Mouse (Mus musculus): ENCODE results near the gene Tm4sf20. TPM values are rescaled to one million over a fixed set of nuclear protein-coding genes. Genes with fewer than 3 reads are reported as not detected.

Tm4sf20 gene
- polyA plus RNA-seq, 1 experiment: not detected

GRCm38 (mm10) chr1:82717816-82718512 lies 50.3 kb downstream of the Tm4sf20 start:
- H3K36me3 ChIP-seq (ENCODE audit: control insufficient read depth, insufficient read depth, low read length): peaks cover 13% of the 10 kb centered on the region
- no peak overlapping the region for H3K27ac ChIP-seq (ENCODE audit: insufficient read depth, low read depth, low read length)
- WGBS: 75% methylated on average over 9 of the region's 9 CpGs
- H3K4me3 ChIP-seq (ENCODE audit: insufficient read depth, low read depth, low read length): no peak overlapping the region
- no peak for DNase-seq
- H3K4me1 ChIP-seq (ENCODE audit: control insufficient read depth, insufficient read depth, low read length): no peaks in the 10 kb centered on the region
- H3K27me3 ChIP-seq (replicated peaks; ENCODE audit: control insufficient read depth, insufficient read depth, low read length): no peaks in the 10 kb centered on the region
- no peak for TF ChIP-seq CTCF (conservative IDR thresholded peaks at IDR 0.05; ENCODE audit: insufficient read depth, insufficient read length, low read depth, low read length)
- no peak for TF ChIP-seq POLR2A (IDR thresholded peaks at IDR 0.05; ENCODE audit: low read depth, low read length)

Other genes with a start within 250 kb of the Tm4sf20 start
- 29.4 and 32.7 TPM in 2 replicates for gene Col4a4, start 181.6 kb downstream of the Tm4sf20 start, polyA plus RNA-seq (2012; rRNA removed)
- gene Col4a3, start 181.5 kb downstream of the Tm4sf20 start, polyA plus RNA-seq (2012; rRNA removed): 57.7 and 78.6 TPM in 2 replicates
- 59.7 and 68.4 TPM in 2 replicates for gene Mff, start 43.6 kb downstream of the Tm4sf20 start, polyA plus RNA-seq (2012; rRNA removed)
- gene Gm47791, start 2.8 kb upstream of the Tm4sf20 start, polyA plus RNA-seq (2012; rRNA removed): not detected in 2 replicates
- gene Agfg1, start 71.0 kb upstream of the Tm4sf20 start, polyA plus RNA-seq (2012; rRNA removed): 33.9 and 37.3 TPM in 2 replicates
- 0.63 and 0.72 TPM in 2 replicates for gene A030005L19Rik, start 144.9 kb upstream of the Tm4sf20 start, polyA plus RNA-seq (2012; rRNA removed)
- gene A030014E15Rik, start 156.5 kb upstream of the Tm4sf20 start, polyA plus RNA-seq (2012; rRNA removed): not detected in 2 replicates
- gene Gm6217, start 162.9 kb upstream of the Tm4sf20 start, polyA plus RNA-seq (2012; rRNA removed): not detected in 2 replicates
- not detected in 2 replicates for gene A030003K21Rik, start 174.9 kb upstream of the Tm4sf20 start, polyA plus RNA-seq (2012; rRNA removed)
- not detected in 2 replicates for gene Gm7544, start 187.6 kb upstream of the Tm4sf20 start, polyA plus RNA-seq (2012; rRNA removed)
- not detected in 2 replicates for gene Gm47955, start 191.8 kb upstream of the Tm4sf20 start, polyA plus RNA-seq (2012; rRNA removed)
- not detected in 2 replicates for gene Gm47959, start 232.1 kb upstream of the Tm4sf20 start, polyA plus RNA-seq (2012; rRNA removed)